20 mouse cellular contexts compared by ENCODE assay signal in genomic region chr12:9401956-9402355, GRCm38 (mm10).
"Had no signal": no experiment of that assay in that cellular context is flagged by ENCODE, and none has a peak within 500 bp of the region (broad histone marks: within the 10 kb centered on the region; RNA-seq: fewer than 3 reads in every experiment).

No protein-coding gene starts in this region.

- H3K4me3 ChIP-seq: intestine, embryonic 15.5 days; kidney, embryonic 15.5 days; limb, embryonic 12.5 days; liver, embryonic 12.5 days; liver, embryonic 15.5 days; megakaryocyte, embryonic 14.5 days; midbrain, embryonic 10.5 days; midbrain, embryonic 13.5 days; myocyte; neural tube, embryonic 13.5 days had no signal

- H3K36me3 ChIP-seq: intestine, embryonic 15.5 days; kidney, embryonic 15.5 days; limb, embryonic 12.5 days; liver, embryonic 12.5 days; liver, embryonic 15.5 days; midbrain, embryonic 10.5 days; midbrain, embryonic 13.5 days; neural tube, embryonic 13.5 days had no signal

- H3K9me3 ChIP-seq: intestine, embryonic 15.5 days; kidney, embryonic 15.5 days; limb, embryonic 12.5 days; liver, embryonic 12.5 days; liver, embryonic 15.5 days; megakaryocyte, embryonic 14.5 days; midbrain, embryonic 10.5 days; midbrain, embryonic 13.5 days; neural tube, embryonic 13.5 days had no signal

- H3K27me3 ChIP-seq: intestine, embryonic 15.5 days; kidney, embryonic 15.5 days; limb, embryonic 12.5 days; liver, embryonic 12.5 days; liver, embryonic 15.5 days; megakaryocyte, embryonic 14.5 days; midbrain, embryonic 13.5 days; neural tube, embryonic 13.5 days had no signal

- H3K4me2 ChIP-seq: intestine, embryonic 15.5 days; kidney, embryonic 15.5 days; limb, embryonic 12.5 days; liver, embryonic 12.5 days; liver, embryonic 15.5 days; midbrain, embryonic 13.5 days; neural tube, embryonic 13.5 days had no signal

- H3K9ac ChIP-seq: intestine, embryonic 15.5 days; kidney, embryonic 15.5 days; limb, embryonic 12.5 days; liver, embryonic 12.5 days; liver, embryonic 15.5 days; midbrain, embryonic 13.5 days; neural tube, embryonic 13.5 days had no signal

- ATAC-seq: intestine, embryonic 15.5 days; liver, embryonic 12.5 days; midbrain, embryonic 13.5 days; midbrain, embryonic 16.5 days had no signal

- H3K27ac ChIP-seq: intestine, embryonic 15.5 days; kidney, embryonic 15.5 days; limb, embryonic 12.5 days; liver, embryonic 12.5 days; liver, embryonic 15.5 days; midbrain, embryonic 10.5 days; midbrain, embryonic 13.5 days; neural tube, embryonic 13.5 days; stomach, postnatal 0 days had no signal

- H3K4me1 ChIP-seq: intestine, embryonic 15.5 days; kidney, embryonic 15.5 days; liver, embryonic 12.5 days; liver, embryonic 15.5 days; megakaryocyte, embryonic 14.5 days; midbrain, embryonic 10.5 days; midbrain, embryonic 13.5 days; neural tube, embryonic 13.5 days had no signal

- DNase-seq: kidney, adult 11 months; kidney, adult 8-10 months; kidney, postnatal 10 days; kidney, postnatal 36 days; liver; lung, adult 2 months; retina, postnatal 1 day; thymus, postnatal 25 days had no signal
